Mouse (Mus musculus) ES-E14 (cell line): Measurements from ENCODE around the gene Rnf207. TPM values are rescaled to one million over a fixed set of nuclear protein-coding genes. Genes with fewer than 3 reads are reported as not detected.

Source experiments
- DNase-seq: peaks from one replicate; pipeline ENCODE4 v3.0.0-alpha.2; 2013; ENCODE audit warnings: low read depth, low spot score
- H3K27ac ChIP-seq: 2 replicates; pipeline ENCODE4 v1.5.1; 2012; ENCODE audit warnings: low read depth, mild to moderate bottlenecking, low read length, moderate library complexity, mixed read lengths; ENCODE audit not compliant: poor library complexity, insufficient read depth, severe bottlenecking
- H3K36me3 ChIP-seq: 2 replicates; pipeline ENCODE4 v1.6.1; 2012; ENCODE audit warnings: mild to moderate bottlenecking, low read length, moderate library complexity, mixed read lengths; ENCODE audit not compliant: control insufficient read depth, poor library complexity, insufficient read depth, severe bottlenecking
- H3K4me1 ChIP-seq, 2 experiments: fragments of 150-350 bp in 1 of 2; sonication (generic) in 1 of 2; 2 replicates each; pipeline ENCODE4 v1.6.1; 2012; ENCODE audit warnings: low read length in 2 of 2, mild to moderate bottlenecking in 1 of 2, mixed read lengths in 1 of 2; ENCODE audit not compliant: control insufficient read depth in 2 of 2, insufficient read depth in 2 of 2, poor library complexity in 1 of 2
- H3K4me3 ChIP-seq, 2 experiments: fragments of 150-350 bp in 1 of 2; sonication (generic) in 1 of 2; 2 replicates each; pipeline ENCODE4 v1.5.1; 2012; ENCODE audit warnings: low read length in 2 of 2, low read depth in 1 of 2, mild to moderate bottlenecking in 1 of 2, mixed read lengths in 1 of 2; ENCODE audit not compliant: insufficient read depth in 1 of 2, poor library complexity in 1 of 2, severe bottlenecking in 1 of 2
- H3K9ac ChIP-seq: 2 replicates; pipeline ENCODE4 v1.6.1; 2012; ENCODE audit warnings: low read depth, mild to moderate bottlenecking, low read length, mixed read lengths; ENCODE audit not compliant: poor library complexity, insufficient read depth, severe bottlenecking
- H3K9me3 ChIP-seq: fragments of 150-350 bp; sonication (generic); 2 replicates; pipeline ENCODE4 v1.6.1; 2012; ENCODE audit warnings: low read depth, mild to moderate bottlenecking, low read length; ENCODE audit not compliant: control insufficient read depth, insufficient read depth
- CHD2 ChIP-seq: IDR thresholded peaks from 2 replicates; pipeline ENCODE4 v1.6.1; 2014; ENCODE audit warnings: mild to moderate bottlenecking, low read depth, low read length, inconsistent platforms
- HCFC1 ChIP-seq: IDR thresholded peaks from 2 replicates; pipeline ENCODE4 v1.6.1; 2012; ENCODE audit warnings: low read length, inconsistent platforms, borderline replicate concordance; ENCODE audit not compliant: insufficient read depth
- MAFK ChIP-seq: IDR thresholded peaks from 2 replicates; pipeline ENCODE4 v1.6.1; 2014; ENCODE audit warnings: mild to moderate bottlenecking, low read depth, low read length, inconsistent platforms; ENCODE audit not compliant: insufficient read depth
- ZC3H11A ChIP-seq: IDR thresholded peaks from 2 replicates; pipeline ENCODE4 v1.6.1; 2012; ENCODE audit warnings: low read depth, mild to moderate bottlenecking, inconsistent platforms, low read length, borderline replicate concordance
- ZNF384 ChIP-seq: IDR thresholded peaks from 2 replicates; pipeline ENCODE4 v1.6.1; 2012; ENCODE audit warnings: low read depth, low read length, inconsistent platforms
- in situ Hi-C, 2 experiments: fragments of 600-800 bp; cut with MboI; formaldehyde crosslinking; loops; one replicate each; pipeline ENCODE4 v1.15.1; 2025; ENCODE audit warnings: low sequenced_read_pairs in 2 of 2, inconsistent platforms in 1 of 2; ENCODE audit not compliant: unreplicated experiment in 2 of 2
- total RNA-seq: library from RNA; depleted of rRNA; stranded (reverse); fragments of 300-350 nt; gene quantifications from 2 replicates; pipeline ENCODE4 v1.2.3, GENCODE M21; 2012

Rnf207 gene
- total RNA-seq, 1 experiment, result 4.6 TPM

DNA sequence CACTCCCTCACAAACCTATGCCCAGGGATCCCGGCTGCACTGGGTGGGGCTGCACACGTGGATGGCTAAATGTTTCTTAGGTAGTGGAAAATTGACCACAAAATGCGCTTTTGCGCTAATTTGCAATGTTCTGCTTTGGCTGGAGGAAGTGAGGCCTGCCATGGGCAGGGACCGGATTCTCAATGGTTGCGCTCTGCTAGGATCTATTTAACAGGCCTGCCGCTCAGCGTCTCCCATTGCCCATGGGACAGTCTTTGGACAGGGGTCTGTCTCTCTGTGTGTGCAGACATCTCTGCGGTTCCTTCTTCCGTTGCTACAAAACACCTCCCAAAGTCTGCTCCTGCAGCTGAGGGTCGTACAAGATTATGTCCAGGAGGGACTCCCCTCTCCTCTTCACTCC, 27.8 kb downstream of the Rnf207 start:
- no peaks in the 10 kb centered on the region for H3K36me3 ChIP-seq
- TF ChIP-seq HCFC1, result no peak
- no peak for TF ChIP-seq ZNF384
- TF ChIP-seq MAFK, result no peak
- TF ChIP-seq ZC3H11A, result no peak
- no peak for TF ChIP-seq CHD2
- H3K4me3 ChIP-seq, result 0 out of 4 replicates have a peak overlapping the region, but pooled peaks of 1 of the 2 experiments have one; percentile 18
- no peak overlapping the region for H3K9ac ChIP-seq
- DNase-seq, result no peak
- in situ Hi-C loops, result no loop called here
- H3K4me1 ChIP-seq, result peaks cover 5 to 46% of the 10 kb centered on the region in 2 experiments; a peak in 3 of 4 replicates
- peak overlapping the region; percentile 20; the same call in 1 of the 2 replicates for H3K27ac ChIP-seq
- H3K9me3 ChIP-seq, result no peaks in the 10 kb centered on the region

DNA sequence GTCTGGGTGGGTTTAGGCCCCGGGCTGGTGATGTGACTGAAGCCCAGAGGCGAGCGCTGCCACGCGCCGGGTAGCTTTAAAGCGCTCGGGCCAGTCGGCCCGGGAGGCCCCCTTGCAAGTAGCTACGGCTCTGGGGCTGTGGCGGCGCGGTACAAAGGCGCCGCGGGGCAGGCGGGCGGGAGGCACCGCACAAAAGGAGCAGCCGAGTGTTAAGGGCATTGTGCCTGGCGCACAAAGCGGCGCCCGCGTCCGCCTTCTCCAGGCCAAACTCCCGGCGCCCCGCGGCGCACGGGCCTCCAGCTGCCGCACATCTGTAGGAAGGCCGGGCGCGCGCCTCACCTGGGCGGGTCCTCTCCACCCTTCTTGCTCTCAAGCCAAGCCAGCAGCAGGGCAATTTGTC, 28.4 kb downstream of the Rnf207 start:
- H3K27ac ChIP-seq, result peak overlapping the region; percentile 11; the same call in 1 of the 2 replicates

DNA sequence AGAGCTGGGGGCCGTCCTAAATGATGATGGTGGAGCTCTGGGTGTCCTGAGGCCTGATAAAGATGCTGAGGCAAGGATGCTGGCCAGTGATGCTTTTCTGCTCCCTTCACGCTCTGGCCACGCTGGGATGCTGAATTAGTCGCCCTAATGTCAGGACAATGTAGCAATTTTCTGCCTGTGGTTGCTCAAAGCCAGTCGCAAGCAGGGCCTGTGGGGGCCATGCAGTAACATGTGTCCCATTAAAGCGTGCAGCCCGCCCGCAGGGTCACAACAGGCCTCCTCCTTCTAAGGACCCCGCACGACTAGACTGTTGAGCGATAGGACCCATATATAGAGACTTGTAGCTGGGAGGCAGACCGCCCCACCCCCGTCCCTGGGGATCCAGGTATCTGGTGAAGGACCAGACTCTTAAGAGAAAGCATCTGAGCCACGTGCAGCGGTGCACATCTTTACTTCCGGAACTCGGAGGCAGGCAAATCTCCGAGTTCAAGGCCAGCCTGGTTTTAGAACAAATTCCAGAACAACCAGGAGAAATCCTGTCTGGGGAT, 30.3 kb downstream of the Rnf207 start:
- no peak overlapping the region for H3K9ac ChIP-seq
- no peak for DNase-seq
- no peak overlapping the region for H3K27ac ChIP-seq
- no peak overlapping the region for H3K4me3 ChIP-seq
- H3K4me1 ChIP-seq, result peaks cover 7 to 44% of the 10 kb centered on the region in 2 experiments; a peak in 3 of 4 replicates
- in situ Hi-C loops, result no loop called here
- no peaks in the 10 kb centered on the region for H3K36me3 ChIP-seq
- TF ChIP-seq ZC3H11A, result no peak
- no peak for TF ChIP-seq MAFK
- TF ChIP-seq ZNF384, result no peak
- TF ChIP-seq HCFC1, result no peak
- TF ChIP-seq CHD2, result no peak
- H3K9me3 ChIP-seq, result no peaks in the 10 kb centered on the region

More for the DNA sequence above, 28.4 kb downstream of the Rnf207 start:
- TF ChIP-seq CHD2 (no peak), HCFC1 (no peak), ZNF384 (no peak), MAFK (no peak), ZC3H11A (no peak)
- Histone ChIP-seq H3K9me3 (no peaks in the 10 kb centered on the region), H3K4me1 (peaks cover 7 to 46% of the 10 kb centered on the region in 2 experiments; a peak in 3 of 4 replicates), H3K9ac (no peak overlapping the region; the same call in 1 of the 2 replicates), H3K36me3 (no peaks in the 10 kb centered on the region), H3K4me3 (peak overlapping the region; percentile 18 to 38; a peak in 3 of 4 replicates)
- in situ Hi-C loops, result no loop called here
- DNase-seq, result peak; percentile 68

DNA sequence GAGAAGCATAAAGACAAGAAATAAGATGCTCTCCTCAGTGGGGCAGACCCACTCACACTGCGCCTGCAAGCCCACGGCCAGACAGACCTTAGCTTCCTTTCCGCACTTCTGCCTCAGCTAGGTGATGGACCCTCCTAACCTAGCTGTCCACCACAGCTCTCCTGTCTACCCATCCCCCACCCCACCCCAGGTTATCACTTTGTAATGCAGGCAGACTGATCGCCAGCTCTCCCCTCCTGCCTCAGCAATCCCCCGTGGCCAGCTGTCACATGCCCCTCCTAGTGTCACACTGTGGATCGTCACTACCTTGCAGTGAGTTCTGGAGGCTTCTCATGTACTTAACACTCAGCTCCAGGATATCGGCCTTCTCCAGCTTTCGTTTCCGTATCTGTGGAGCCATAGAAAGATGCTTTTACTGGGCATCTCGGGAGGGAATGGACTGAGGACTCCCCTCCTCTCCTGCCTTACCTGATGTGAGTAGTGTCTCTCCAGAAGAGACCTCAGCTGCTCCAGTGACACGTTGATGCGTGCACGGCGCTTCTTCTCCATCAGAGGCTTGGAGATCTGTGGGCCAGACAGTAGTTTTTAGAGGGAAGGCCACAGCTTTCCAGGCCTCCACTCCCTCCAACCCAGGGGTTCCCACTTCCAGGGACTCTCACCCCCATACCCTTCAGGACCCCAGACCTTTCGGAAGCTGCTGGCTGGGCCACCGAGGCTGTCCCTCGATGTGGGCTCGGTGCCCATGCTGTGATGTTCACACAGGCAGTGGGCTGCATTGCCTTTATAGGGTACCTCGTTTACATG, 31.3 kb downstream of the Rnf207 start:
- Histone ChIP-seq H3K4me1 (peaks cover 7 to 39% of the 10 kb centered on the region in 2 experiments; a peak in 3 of 4 replicates), H3K27ac (no peak overlapping the region), H3K9ac (no peak overlapping the region), H3K4me3 (no peak overlapping the region), H3K36me3 (no peaks in the 10 kb centered on the region), H3K9me3 (no peaks in the 10 kb centered on the region)
- TF ChIP-seq ZNF384 (no peak), CHD2 (no peak), ZC3H11A (no peak), HCFC1 (no peak), MAFK (no peak)
- in situ Hi-C loops, result no loop called here
- no peak for DNase-seq
